Mouse (Mus musculus) E14TG2a.4 (cell line): Measurements from ENCODE around the gene Prr12.

ENCODE experiments used
- CTCF ChIP-seq: conservative IDR thresholded peaks from 2 replicates; pipeline ENCODE4 v1.5.1; 2014; ENCODE audit warnings: low read length
- POU5F1 ChIP-seq: IDR thresholded peaks from 2 replicates; pipeline ENCODE4 v1.6.1; 2014; ENCODE audit warnings: low read length, borderline replicate concordance

DNA sequence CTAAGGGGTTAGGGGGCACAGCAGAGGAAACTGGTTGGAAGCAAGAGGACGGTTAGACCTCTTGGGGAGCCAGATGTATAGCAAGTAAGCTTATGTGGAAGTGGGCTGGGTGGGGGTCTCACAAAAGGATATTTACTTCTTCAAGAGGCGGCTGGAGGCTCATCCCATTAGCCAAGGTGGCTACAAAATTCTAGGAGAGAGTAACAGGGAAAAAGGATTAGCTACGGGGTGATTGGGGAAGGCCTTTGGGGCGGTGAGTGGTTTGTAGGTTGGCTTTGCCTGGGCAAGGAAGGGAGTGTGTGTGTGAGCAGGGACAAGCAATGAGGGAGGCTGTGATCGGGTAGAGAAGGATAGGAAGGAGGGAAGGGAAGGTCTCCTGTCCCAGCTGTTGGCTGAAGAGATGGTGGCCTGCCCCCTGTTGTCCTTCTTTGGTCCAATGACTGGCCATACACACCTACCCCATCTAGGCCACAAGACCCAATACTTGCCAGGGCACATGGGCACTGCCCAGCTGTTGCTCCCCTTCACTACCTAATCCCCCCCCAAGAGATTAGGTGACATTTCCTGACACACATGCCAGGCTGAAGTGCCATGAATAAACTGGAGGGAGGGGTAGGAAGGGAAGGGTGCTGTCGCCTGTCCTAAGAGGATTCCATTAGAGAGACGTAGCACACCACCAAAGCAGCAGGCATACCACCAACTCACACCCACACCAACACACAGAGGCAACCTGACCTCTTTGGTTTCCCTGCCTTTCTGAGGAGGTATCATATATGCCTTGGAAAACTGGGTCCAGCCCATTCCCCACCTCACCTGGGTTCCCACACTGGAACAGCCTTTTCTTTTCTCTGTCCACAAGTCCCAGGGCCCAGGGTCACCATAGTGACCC lies 68.5 kb downstream of the Prr12 start:
- no peak for TF ChIP-seq CTCF
- TF ChIP-seq POU5F1: no peak
